Mouse (Mus musculus): ENCODE measurements around the gene 2310007B03Rik.

Gene 2310007B03Rik

DNA sequence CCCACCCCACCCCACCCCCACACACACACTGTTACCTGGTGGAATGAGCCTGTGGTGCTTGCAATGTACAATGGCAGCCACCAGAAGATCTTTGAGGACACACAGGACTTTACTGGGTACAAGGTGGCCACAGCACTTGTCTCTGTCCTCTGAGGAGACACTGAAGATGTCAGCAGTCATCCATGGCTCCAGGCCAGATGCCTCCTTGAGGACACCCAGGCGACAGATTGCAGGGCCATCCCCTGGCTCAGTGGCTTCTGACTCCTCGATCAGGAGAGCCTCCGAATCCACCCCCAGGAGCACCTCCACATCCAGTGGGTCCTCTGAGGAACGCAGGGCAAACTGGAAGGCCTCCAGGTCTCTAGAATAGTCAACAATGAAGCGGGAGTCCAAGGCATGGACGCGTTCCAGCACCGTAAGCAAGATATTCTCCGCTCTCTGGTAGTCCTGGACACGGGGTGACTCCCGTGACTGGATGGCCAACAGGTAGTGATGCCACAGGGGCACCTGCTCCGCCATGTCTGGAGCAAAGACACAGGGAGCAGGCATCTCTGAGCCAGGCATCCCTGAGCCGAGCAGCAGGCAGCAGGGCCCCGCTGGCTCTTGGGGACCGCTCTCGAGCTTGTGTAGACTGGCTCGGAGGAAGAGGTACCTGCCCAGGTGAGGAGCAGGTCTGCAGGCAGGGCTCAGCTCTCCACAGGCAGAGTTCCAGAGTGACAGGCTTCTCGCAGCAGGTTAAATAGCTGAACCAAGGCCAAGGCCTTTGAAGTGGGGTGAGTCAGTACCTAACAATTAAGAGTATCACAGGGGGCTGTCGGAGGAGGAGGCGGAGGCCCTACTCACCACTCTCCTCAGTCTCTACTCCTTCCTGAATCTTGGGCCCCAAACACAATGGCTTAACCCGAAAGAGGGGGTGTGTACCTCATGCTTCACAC, 915 bp downstream of the 2310007B03Rik start:
- no peak for DNase-seq (ENCODE audit: low read depth, low spot score)

DNA sequence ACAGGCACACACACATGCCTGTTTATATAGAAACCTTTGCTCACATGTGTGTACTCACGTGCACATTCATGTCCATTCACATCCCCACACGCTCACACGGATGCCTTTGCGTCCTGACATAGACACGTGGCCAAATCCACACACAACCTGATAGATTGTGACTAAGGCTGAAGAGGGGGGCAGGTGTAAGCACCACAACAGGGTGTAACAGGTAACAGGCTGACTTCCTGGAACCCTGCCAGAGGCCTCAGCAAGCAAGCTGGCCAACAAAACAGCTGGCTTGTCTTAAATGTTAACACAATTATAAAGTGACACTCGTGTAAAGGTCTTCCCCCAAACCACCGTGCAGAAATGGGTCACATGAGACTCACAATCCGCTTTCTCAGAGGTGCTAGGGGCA, 1.8 kb downstream of the 2310007B03Rik start:
- DNase-seq (ENCODE audit: low read depth, low spot score), result no peak

DNA sequence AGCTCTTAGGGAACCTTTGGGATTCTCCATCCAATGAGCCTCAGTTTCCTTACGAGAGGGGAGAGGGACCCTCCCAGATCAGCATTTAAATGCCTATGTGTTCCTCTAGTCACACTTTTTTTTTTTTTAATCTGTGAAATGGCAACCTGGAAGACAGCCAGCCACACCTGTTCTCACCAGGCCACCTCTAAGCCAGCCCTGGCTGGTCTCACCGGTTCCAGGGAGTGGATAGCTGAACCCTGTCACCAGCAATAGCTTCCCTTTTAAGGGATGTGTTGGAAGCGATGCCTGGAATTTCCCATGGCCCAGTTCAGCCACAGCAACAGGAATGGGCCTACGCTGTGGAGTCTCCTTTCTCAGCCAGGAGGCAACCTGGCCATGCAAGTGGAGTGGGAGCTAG, 3.2 kb downstream of the 2310007B03Rik start:
- no peak for DNase-seq (ENCODE audit: low read depth, low spot score)

DNA sequence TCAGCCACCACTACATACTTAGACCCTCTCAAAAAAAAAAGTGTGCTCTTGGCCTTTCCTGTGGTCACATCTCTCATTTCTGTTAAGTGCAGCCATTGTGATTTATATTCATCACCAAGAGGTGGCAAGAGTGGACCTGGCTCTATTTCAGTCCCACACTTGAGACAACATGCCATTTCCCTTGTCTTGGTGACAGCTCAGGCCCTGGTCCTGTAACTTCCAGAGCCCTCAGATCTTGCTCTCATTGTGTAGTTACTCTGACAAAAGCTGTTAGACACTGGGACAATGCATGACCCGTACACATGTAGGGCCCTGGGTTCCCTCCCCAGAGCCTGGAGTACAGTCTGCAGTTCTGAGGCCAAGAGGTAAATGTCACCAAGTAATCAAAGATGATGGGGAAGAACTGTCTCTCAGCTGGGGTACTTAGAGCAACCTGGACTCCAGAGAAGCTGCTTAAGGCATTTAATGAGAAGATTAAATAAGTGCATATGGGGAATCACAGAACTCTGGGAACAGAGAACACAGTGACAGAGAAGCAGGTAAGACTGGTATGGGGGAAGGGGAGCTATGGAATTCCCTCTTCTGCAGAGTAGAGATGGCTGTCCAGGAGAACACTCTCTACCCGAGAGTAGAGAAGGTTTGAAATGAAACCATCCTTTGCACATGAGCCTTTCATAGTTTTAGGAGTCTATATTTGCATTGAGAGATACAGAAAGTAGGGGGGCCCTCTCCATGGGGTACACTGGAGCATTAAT, 9.7 kb downstream of the 2310007B03Rik start:
- DNase-seq (ENCODE audit: low read depth, low spot score), result no peak

DNA sequence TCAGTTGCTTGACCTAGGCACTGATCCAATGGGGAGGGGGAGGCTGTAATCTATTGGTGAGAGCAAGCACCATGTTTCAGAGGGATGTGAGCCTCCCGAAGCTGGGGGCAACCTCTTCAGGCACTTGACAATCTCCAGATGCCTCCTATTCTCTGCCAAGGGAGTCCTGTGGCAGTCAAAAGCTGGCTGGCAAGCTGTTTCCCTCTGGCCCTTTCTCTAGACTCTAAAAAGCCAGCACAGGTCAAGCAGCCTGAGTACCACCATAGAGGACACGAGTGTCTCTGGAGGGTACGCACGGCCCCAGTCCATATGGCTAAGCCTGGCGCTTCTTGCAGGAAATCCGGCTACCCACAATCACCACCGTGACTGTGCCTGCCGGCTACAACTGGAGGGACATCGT, 16.6 kb downstream of the 2310007B03Rik start:
- DNase-seq (ENCODE audit: low read depth, low spot score), result no peak

DNA sequence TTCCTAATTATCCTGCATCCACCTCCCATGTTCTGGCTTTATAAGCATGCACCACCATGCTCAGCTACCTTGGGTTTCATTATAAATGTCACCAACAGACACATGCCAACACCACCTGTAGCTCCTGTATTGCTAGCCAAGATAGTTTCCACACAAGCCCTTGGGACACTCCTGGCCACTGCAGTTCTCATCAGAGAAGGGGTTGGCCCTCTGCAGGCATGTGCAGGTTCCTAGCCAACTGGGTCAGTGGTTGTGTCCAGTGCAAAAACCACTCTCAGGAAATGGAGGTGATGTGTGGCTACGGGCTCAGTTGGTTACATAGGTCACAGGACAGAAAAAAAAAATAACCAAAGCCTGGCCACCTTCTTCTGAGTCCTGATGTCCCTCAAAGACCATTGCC, 17.9 kb downstream of the 2310007B03Rik start:
- no peak for DNase-seq (ENCODE audit: low read depth, low spot score)

DNA sequence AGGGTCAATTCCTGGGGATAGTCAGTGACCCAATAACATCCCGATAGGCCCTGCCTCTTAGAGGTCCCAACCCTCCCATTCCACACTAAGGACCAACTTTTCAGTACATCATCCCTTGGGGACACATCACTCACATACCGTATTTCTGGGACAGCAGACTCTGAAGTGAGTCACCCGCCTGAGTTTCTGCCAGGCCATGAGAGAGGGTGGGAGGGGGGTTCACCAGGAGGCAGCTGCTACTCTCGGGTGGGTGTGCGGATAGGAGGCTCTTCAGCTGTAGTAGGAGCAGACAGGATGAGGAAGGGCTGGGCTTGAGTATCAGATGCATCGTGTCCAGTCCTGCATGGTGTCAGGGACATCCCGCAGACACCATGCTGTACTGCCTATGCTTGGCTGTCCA, 21.0 kb downstream of the 2310007B03Rik start:
- no peak for DNase-seq (ENCODE audit: low read depth, low spot score)

DNA sequence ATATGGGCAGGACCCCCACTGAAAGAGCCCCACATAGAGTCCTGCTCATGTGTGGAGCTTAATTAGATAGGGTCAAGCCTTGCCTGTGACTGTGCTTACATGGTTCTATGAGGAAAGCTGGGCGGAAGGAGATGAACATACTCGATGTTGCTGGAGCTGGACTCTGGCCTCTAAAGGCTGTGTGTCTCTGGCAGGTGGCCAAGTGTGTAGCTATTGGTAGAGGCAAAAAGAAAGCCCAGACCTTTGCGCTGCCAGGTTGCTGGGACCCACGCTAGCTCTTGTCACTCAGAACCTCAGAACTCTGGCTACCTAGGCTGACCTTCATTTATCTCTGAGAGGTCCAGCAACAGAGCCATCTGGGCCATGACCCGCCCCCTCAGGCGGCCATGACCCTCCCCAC, 22.2 kb downstream of the 2310007B03Rik start:
- DNase-seq (ENCODE audit: low read depth, low spot score), result no peak

DNA sequence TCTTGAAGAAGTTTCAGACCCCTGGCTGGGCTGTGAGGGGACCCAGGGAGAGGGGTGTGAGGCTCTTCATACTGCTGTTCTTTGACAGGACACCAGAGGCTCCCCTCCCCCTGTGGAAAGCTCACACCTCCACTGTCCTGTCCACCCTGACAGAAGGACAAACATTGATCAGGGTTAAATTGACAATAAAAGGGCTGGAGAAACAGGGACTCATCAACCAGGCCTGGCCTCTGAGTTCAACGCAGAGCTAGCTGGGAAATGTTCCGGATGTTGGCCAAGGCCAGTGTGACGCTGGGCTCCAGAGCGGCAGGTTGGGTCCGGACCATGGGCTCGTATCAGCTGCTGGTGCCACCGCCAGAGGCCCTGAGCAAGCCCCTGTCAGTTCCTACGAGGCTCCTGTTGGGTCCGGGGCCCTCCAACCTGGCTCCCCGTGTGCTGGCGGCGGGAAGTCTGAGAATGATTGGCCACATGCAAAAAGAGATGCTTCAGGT, 25.7 kb downstream of the 2310007B03Rik start, which contains the start of gene Agxt:
Gene Agxt, plus strand, starts transcription at position 205 of the 491 bp plus-strand sequence.
- no peak for DNase-seq (ENCODE audit: low read depth, low spot score)

DNA sequence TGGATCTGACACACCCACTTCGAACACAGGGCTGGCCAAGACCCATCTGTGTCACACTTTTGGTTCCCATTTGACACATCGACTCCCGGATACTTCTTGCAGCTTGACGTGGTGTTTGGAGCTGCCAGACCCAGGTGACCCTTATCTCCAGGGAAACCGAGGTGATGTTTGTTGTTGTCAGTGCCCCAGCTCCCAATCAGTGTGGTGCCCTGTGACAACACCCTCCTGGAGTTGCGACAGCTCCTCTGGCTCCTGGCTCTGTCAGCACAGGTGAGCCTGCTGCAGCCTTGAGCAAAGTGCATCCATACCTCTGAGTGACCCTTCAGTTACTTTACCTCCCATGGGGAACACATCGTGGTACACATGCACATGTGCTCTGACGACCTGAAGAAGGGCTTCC, 28.1 kb downstream of the 2310007B03Rik start:
- no peak for DNase-seq (ENCODE audit: low read depth, low spot score)

DNA sequence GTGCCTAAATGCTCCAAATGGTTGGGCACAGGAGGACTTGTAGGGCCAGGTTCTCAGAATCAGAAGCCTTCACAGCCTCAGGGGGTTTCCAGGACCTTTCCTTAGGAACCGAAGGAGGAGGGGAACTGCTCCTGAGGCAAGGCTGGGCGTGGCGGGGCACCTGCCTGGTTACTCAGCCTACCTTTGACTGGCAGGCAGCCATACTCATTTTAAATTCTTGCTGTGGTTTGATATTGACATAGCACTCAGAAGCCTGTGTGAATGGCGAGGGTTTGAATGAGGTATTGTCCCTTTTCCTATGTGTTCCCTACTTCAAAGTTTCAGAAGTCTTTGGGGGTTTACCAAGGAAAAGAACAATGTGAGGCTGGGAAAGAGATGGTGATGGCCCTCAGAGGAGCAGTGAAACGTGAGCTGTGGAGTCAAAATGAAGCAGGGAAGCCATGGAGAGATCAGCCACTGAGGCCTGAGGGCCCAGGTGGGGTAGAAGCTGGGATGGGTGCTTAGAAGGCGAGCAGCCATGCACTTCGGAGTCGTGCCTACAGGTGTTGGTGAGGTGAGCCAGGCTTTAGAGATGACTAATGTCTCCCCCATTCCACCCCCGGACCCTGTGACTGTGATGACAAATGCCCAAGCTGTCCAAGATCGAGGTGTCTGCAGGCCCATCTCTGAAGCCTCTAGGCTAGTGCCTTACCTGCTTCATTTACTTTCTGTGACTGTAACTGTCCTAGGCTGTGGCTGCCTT, 30.3 kb downstream of the 2310007B03Rik start:
- no peak for DNase-seq (ENCODE audit: low read depth, low spot score)

DNA sequence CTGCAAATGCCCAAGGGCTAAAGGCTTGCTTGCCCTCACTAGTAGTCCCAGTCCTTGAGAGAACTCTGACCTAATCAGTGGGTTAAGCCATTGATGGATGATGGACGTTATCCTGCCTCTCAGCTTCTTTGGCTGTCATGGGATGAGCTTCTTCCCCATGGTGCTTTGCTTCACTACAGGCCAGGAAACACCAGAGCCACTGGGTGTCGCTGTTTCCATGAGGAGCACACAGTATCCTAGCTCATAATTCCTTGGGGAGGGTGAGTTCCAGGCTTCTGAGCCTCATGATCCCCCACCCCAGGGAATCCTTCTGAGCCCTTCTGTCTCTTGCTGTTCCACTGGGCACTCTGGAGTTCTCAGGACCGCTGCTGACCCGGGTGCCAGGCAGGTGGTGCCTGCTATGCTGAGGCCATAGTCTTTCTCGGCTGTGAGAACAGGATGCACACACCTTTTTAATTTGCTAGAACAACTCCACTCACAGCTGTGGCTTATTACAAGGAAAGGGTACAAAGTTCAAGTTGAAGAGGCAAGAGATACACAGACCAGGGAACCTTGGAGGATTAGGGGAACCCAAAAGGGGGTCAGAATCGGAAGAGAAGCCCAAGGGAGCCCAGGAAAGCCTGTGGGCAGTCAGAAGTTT, 31.9 kb downstream of the 2310007B03Rik start:
- no peak for DNase-seq (ENCODE audit: low read depth, low spot score)

DNA sequence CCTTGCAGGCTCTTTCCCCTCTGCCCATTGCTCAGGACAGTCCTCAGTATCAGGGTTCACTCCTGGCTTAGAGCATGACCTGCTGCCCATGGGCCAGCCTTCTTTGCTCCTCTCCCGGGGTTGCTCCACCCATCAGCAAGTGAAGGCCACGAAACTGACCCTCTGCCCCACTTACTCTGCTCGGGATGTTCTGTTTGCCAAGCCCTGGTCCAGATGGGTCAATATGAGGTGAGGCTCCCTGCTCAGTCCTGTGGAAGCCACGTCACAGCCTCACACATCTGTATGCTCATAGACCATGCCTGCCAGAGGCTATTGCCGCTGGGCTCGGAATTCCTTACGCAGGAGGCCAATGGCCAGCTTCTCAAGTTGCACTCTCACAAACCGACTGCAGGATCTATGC, 32.5 kb downstream of the 2310007B03Rik start:
- DNase-seq (ENCODE audit: low read depth, low spot score), result no peak

DNA sequence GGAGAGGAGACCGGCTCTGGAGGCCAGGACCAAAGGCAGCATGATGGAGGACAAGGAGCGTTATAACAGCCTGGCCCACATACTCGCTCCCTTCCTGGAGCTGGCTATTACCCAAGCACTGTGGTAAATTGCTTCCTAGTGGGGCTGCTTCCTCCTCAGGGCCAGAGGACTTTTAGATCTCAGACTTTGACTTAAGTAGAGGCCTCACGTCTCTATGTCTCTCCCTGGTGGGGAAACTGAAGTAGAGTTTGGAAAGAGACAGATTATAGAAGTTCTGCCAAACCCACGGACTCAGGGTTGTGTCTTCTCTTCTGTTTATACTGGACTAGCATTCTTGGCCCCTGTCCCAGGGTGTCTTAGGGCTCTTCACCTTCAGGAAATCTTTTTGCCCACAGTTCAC, 35.5 kb downstream of the 2310007B03Rik start:
- no peak for DNase-seq (ENCODE audit: low read depth, low spot score)

DNA sequence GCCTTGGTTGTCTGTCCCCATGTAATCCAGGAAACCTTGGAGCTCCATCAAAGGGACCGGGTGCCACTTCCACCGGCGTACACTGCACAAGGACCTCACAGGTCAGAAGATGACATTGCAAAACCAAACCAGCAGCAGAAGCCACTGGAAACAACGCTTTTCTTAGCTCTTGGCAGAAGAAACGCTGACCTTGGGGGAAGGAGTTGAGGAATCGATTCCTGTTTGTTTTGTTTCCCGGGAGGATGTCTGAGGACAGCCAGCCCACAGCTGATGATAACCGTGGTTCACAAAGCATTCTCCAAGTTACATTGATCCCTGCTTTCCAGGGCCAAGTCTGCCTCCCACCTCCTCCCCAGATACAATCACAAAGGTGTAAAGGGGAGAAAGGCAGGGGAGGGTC, 36.7 kb downstream of the 2310007B03Rik start:
- no peak for DNase-seq (ENCODE audit: low read depth, low spot score)

DNA sequence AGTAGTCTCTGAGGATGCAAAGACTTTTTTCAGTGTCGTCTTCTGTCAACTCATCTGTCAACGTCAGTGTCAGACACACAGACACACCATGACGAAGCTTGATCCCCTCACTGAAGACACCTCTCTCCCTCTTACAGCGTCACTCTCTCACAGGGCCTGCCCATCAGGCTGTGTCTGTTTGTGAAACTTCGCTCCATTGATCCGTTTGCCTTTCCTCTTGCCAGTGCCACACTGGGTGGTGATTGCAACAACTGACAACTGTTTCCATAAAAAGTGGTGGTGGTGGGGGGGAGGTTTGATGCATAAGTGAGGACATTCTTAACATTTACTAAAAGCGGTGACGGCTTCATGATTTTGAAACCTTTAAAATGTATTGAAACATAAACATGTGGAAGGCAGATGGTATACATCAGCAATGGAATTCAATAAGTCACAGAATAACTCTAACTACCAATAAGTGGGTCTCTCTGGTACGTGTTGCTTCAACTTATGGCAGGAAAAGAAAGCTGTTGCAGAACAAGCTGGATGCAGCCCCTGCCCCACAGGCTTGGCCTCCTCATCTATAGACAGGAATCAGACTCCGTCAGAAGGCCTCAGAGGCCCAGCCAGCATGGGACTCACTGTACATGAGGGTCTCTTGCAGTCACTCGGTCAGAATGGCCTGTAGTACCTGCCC, 37.4 kb downstream of the 2310007B03Rik start:
- no peak for DNase-seq (ENCODE audit: low read depth, low spot score)

DNA sequence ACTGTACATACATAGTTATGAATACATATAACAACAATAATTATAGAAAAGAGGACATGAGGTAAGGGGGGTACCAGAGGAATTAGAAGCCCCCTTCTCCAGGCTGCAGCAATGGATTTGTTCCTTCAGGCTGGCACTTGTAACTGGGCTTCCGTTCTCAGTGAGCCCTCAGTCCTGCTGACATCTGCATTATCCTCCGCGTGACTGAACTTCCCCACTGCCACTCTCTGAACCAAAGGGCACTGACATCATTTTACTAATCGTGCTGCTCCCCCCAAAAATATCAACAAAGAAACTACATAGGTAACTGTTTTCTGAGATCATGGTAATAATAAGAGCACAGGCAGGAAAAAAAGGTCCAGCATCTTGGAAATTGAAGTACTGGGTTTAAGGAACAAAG, 41.9 kb downstream of the 2310007B03Rik start:
- DNase-seq (ENCODE audit: low read depth, low spot score), result no peak

DNA sequence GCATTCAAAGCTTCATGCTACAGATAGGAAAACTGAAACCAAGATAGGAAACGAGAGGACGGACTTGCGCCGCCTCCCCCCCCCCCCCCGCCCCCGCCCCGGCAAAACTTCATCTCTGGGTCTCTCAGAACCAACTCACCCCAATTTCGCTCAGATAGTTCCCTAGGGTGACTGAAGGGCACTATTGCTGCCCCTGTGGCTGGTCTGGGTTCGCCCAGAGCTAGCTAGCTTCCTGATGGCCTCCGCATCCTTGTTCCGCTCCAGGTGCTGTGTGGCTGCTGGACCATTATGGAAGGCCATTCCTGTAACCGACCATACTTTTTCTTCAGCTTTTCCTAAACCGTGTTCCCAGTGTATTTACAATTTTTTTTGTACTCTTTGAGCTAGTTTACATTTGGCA, 45.3 kb downstream of the 2310007B03Rik start:
- no peak for DNase-seq (ENCODE audit: low read depth, low spot score)

DNA sequence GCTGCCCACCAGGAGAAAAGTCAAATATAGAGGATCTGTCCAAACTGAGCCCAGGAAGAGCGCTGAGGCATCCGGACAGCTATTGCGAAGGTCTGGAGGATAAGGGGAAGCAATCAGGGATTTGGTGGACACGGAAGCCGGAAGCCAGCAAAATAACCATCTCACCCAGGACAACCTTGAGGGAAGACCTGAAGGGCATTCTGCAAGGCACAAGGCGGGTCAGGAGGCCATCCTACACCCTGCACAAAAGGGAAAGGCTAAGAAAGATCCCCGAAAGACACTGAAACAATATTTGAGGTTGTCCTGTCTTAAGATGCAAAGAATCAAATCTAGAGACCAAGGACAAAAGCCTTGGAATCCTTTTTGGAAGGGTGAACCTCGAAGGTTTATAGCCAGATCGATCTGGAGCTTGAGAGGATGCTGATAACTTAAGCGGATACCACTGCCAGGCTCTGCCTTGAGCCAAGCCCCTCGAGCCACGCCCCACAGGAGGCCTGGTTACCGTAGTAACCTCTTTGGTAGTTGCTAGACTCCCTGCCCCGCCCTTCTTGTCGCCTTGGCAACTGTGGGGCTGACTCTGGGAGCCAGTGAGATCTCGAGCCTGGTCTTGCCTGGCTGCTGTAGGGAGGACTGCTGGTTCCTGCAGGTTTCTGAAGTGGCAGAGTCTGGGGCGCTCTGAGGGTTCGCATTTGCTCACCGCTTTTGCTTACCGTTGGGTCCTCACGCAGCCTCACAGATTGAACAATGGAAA, 45.9 kb downstream of the 2310007B03Rik start:
- peak; percentile 73 for DNase-seq (ENCODE audit: low read depth, low spot score)

DNA sequence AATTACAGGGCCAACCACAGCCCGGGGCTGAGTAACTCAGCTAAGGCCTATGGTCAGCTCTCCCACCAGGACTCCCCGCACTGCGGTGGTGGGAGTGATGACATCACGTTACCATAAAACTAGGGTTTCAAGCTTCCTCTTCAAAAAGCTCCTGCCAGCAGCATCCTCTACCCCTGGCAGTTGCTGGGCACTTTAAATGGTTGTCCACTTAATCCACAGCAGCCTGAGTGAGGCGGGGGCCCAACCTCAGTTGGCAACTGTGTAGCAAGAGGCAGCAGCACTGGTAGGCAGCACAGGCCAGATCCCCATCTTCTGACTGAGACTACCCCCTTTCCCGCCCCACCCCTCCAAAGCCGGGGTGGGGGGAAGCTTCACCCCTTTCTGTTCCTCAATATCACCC, 58.0 kb downstream of the 2310007B03Rik start:
- no peak for DNase-seq (ENCODE audit: low read depth, low spot score)

Measured in CD4-positive helper T cell, adult 2 months (primary cell).